Mouse (Mus musculus) stomach, postnatal 0 days (tissue): ENCODE measurements around the gene Wnt7b.

Source experiments
- CTCF ChIP-seq: IDR thresholded peaks from 2 replicates; pipeline ENCODE4 v1.5.1; 2016; ENCODE audit warnings: antibody characterized with exemption, low read depth, mild to moderate bottlenecking, moderate library complexity
- EP300 ChIP-seq: optimal IDR thresholded peaks from 2 replicates; pipeline ENCODE3; 2016; ENCODE audit warnings: antibody characterized with exemption

DNA sequence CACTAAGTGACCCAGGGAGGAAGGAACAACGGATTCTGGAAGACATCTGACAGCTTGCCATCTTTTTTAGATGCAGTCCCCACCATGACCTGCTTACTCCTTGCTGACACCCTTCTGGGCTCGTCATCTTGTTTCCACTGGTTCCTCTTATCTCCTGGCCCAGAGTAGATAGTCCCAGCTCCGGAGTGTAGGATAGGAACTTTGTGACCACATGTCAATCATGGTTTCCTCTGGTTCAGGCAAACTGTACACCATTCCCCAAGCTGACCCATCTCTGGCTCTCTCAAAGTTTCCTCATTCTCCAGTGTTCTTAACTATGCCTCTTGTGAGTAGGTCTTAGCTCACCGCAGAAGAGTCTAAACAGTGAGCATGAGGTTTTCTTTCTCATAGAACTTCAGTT, 10.4 kb upstream of the Wnt7b start:
- TF ChIP-seq CTCF (no peak), EP300 (no peak)
